Mouse (Mus musculus) heart, embryonic 13.5 days (tissue): Measurements from ENCODE around the gene Neurog1. TPM values are rescaled to one million over a fixed set of nuclear protein-coding genes. Genes with fewer than 3 reads are reported as not detected.
A peak's percentile ranks its signal among the peaks of the same experiment; 100 is the strongest.

Experiments
- ATAC-seq: fragments of 200-750 bp; cut with Nextera tagmentation; 2 replicates; pipeline ENCODE4 v1.8.0; 2017; ENCODE audit warnings: moderate TSS enrichment; ENCODE audit not compliant: insufficient number of reproducible peaks, low FRiP score, low TSS enrichment; ENCODE audit errors: extremely low read depth
- H3K27ac ChIP-seq: fragments of 300-500 bp; sonication (generic); replicated peaks from 2 replicates; pipeline ENCODE4 v1.5.1; 2015; ENCODE audit warnings: moderate library complexity, mild to moderate bottlenecking, inconsistent platforms
- H3K27me3 ChIP-seq: fragments of 300-500 bp; sonication (generic); replicated peaks from 2 replicates; pipeline ENCODE4 v1.6.1; 2015; ENCODE audit warnings: mild to moderate bottlenecking, inconsistent platforms
- H3K36me3 ChIP-seq: fragments of 300-500 bp; sonication (generic); 2 replicates; pipeline ENCODE4 v1.6.1; 2015; ENCODE audit warnings: mild to moderate bottlenecking, inconsistent platforms
- H3K4me1 ChIP-seq: fragments of 300-500 bp; sonication (generic); 2 replicates; pipeline ENCODE4 v1.6.1; 2015; ENCODE audit warnings: inconsistent platforms
- H3K4me2 ChIP-seq: fragments of 300-500 bp; sonication (generic); 2 replicates; pipeline ENCODE4 v1.6.1; 2015; ENCODE audit warnings: inconsistent platforms, mild to moderate bottlenecking, moderate library complexity
- H3K4me3 ChIP-seq: fragments of 300-500 bp; sonication (generic); 2 replicates; pipeline ENCODE4 v1.5.1; 2015; ENCODE audit warnings: moderate library complexity, mild to moderate bottlenecking, inconsistent platforms
- H3K9ac ChIP-seq: fragments of 300-500 bp; sonication (generic); 2 replicates; pipeline ENCODE4 v1.6.1; 2015; ENCODE audit warnings: inconsistent platforms, mild to moderate bottlenecking, moderate library complexity
- H3K9me3 ChIP-seq: fragments of 300-500 bp; sonication (generic); 2 replicates; pipeline ENCODE4 v1.6.1; 2016; ENCODE audit warnings: inconsistent platforms
- WGBS: fragments of 180-500 bp; shearing (Covaris S2); methylation state at CpG from one replicate; pipeline ENCODE4 v1.1.7; 2015; ENCODE audit warnings: mixed read lengths; 5-methylcytosine and 5-hydroxymethylcytosine counted together
- polyA plus RNA-seq: library from polyadenylated mRNA; unstranded; fragments of >200 nt; fragmentation: Nextera tagmentation; extraction: Ambion mirVana; gene quantifications from 2 replicates; pipeline ENCODE4 v1.2.1, GENCODE M21; 2015

The Neurog1 gene
- not detected in 2 replicates for polyA plus RNA-seq

- no peak for ATAC-seq
- peak within 1 kb of the TSS; percentile 30; the same call in 1 of the 2 replicates for H3K9ac ChIP-seq
- 1% methylated on average over 65 of the region's 65 CpGs for WGBS
- H3K4me2 ChIP-seq = peak within 1 kb of the TSS; percentile 68
- peak within 1 kb of the TSS; percentile 44 for H3K4me3 ChIP-seq
- peaks cover 11% of the 10 kb centered on the region for H3K4me1 ChIP-seq
- peaks cover 100% of the 10 kb centered on the region for H3K27me3 ChIP-seq
- no peaks in the 10 kb centered on the region for H3K36me3 ChIP-seq
- no peaks in the 10 kb centered on the region for H3K9me3 ChIP-seq
- no peak within 1 kb of the TSS for H3K27ac ChIP-seq
These were observed at the start of gene Neurog1 for GRCm38 (mm10) chr13:56251924-56252619. Gene Neurog1, minus strand, starts transcription at chr13:56252163.

GRCm38 (mm10) chr13:56299336-56299735 lies 47.4 kb upstream of the Neurog1 start:
- 85% methylated on average over 11 of the region's 11 CpGs for WGBS
- H3K27ac ChIP-seq = no peak overlapping the region
- H3K27me3 ChIP-seq = peaks cover 70% of the 10 kb centered on the region
- no peaks in the 10 kb centered on the region for H3K36me3 ChIP-seq
- no peak for ATAC-seq
- H3K9ac ChIP-seq = no peak overlapping the region
- H3K4me1 ChIP-seq = peaks cover 13% of the 10 kb centered on the region
- H3K9me3 ChIP-seq = no peaks in the 10 kb centered on the region
- H3K4me3 ChIP-seq = no peak overlapping the region
- no peak overlapping the region for H3K4me2 ChIP-seq

GRCm38 (mm10) chr13:56296659-56297020 lies 44.7 kb upstream of the Neurog1 start:
- H3K9ac ChIP-seq = peak overlapping the region; percentile 71; the same call in 1 of the 2 replicates
- WGBS = 9% methylated on average over 8 of the region's 8 CpGs
- ATAC-seq = no peak

GRCm38 (mm10) chr13:56295943-56296658 lies 44.1 kb upstream of the Neurog1 start, which contains the start of gene Cxcl14:
Gene Cxcl14, minus strand, starts transcription at chr13:56296551.
- peak within 1 kb of the TSS; percentile 71 for H3K9ac ChIP-seq
- ATAC-seq = no peak
- no peaks in the 10 kb centered on the region for H3K36me3 ChIP-seq
- peaks cover 88% of the 10 kb centered on the region for H3K27me3 ChIP-seq
- under 1% methylated on average over 62 of the region's 76 CpGs for WGBS
- peak within 1 kb of the TSS; percentile 88 for H3K4me2 ChIP-seq
- peak within 1 kb of the TSS; percentile 58 for H3K4me3 ChIP-seq
- H3K4me1 ChIP-seq = peaks cover 13% of the 10 kb centered on the region
- no peaks in the 10 kb centered on the region for H3K9me3 ChIP-seq
- H3K27ac ChIP-seq = no peak within 1 kb of the TSS

More at GRCm38 (mm10) chr13:56296659-56297020, 44.7 kb upstream of the Neurog1 start:
- peak overlapping the region; percentile 58 for H3K4me3 ChIP-seq
- H3K9me3 ChIP-seq = no peaks in the 10 kb centered on the region
- H3K27ac ChIP-seq = no peak overlapping the region
- H3K36me3 ChIP-seq = no peaks in the 10 kb centered on the region
- H3K4me1 ChIP-seq = peaks cover 13% of the 10 kb centered on the region
- peaks cover 87% of the 10 kb centered on the region for H3K27me3 ChIP-seq
- peak overlapping the region; percentile 88 for H3K4me2 ChIP-seq

GRCm38 (mm10) chr13:56295586-56295942 lies 43.6 kb upstream of the Neurog1 start:
- Histone ChIP-seq H3K9ac (peak overlapping the region; percentile 71), H3K4me1 (peaks cover 13% of the 10 kb centered on the region), H3K36me3 (no peaks in the 10 kb centered on the region), H3K27ac (no peak overlapping the region), H3K4me2 (peak overlapping the region; percentile 88), H3K27me3 (peaks cover 88% of the 10 kb centered on the region), H3K4me3 (peak overlapping the region; percentile 58), H3K9me3 (no peaks in the 10 kb centered on the region)
- 5% methylated on average over 13 of the region's 13 CpGs for WGBS
- ATAC-seq = no peak

- Histone ChIP-seq H3K36me3 (no peaks in the 10 kb centered on the region), H3K9me3 (0 out of 2 replicates have a peak, but pooled peaks cover 2% of the 10 kb centered on the region), H3K4me1 (peaks cover 13% of the 10 kb centered on the region), H3K27me3 (peaks cover 95% of the 10 kb centered on the region), H3K4me2 (0 out of 2 replicates have a peak overlapping the region, but pooled peaks have one; percentile 88), H3K4me3 (peak overlapping the region; percentile 58; the same call in 1 of the 2 replicates), H3K27ac (no peak overlapping the region), H3K9ac (no peak overlapping the region)
- no peak for ATAC-seq
- 5% methylated on average over 10 of the region's 10 CpGs for WGBS
These were observed 42.9 kb upstream of the Neurog1 start for GRCm38 (mm10) chr13:56294908-56295307.

GRCm38 (mm10) chr13:56289998-56290397 lies 38.0 kb upstream of the Neurog1 start:
- no peak overlapping the region for H3K9ac ChIP-seq
- H3K27ac ChIP-seq = no peak overlapping the region
- no peaks in the 10 kb centered on the region for H3K36me3 ChIP-seq
- peaks cover 87% of the 10 kb centered on the region for H3K27me3 ChIP-seq
- H3K4me2 ChIP-seq = no peak overlapping the region
- H3K4me3 ChIP-seq = no peak overlapping the region
- no peak for ATAC-seq
- H3K9me3 ChIP-seq = 0 out of 2 replicates have a peak, but pooled peaks cover 3% of the 10 kb centered on the region
- 75% methylated on average over 6 of the region's 6 CpGs for WGBS
- H3K4me1 ChIP-seq = no peaks in the 10 kb centered on the region

GRCm38 (mm10) chr13:56289261-56289660 lies 37.3 kb upstream of the Neurog1 start:
- ATAC-seq = no peak
- WGBS = 73% methylated on average over 11 of the region's 11 CpGs
- Histone ChIP-seq H3K4me3 (no peak overlapping the region), H3K27ac (no peak overlapping the region), H3K27me3 (peaks cover 80% of the 10 kb centered on the region), H3K4me2 (no peak overlapping the region), H3K9me3 (0 out of 2 replicates have a peak, but pooled peaks cover 3% of the 10 kb centered on the region), H3K9ac (no peak overlapping the region), H3K4me1 (no peaks in the 10 kb centered on the region), H3K36me3 (no peaks in the 10 kb centered on the region)

- Histone ChIP-seq H3K27ac (no peak overlapping the region), H3K9ac (no peak overlapping the region), H3K9me3 (0 out of 2 replicates have a peak, but pooled peaks cover 3% of the 10 kb centered on the region), H3K4me3 (no peak overlapping the region), H3K4me2 (no peak overlapping the region), H3K4me1 (no peaks in the 10 kb centered on the region), H3K27me3 (peaks cover 74% of the 10 kb centered on the region), H3K36me3 (no peaks in the 10 kb centered on the region)
- WGBS = 55% methylated on average over 4 of the region's 4 CpGs
- no peak for ATAC-seq
These were observed 36.6 kb upstream of the Neurog1 start for GRCm38 (mm10) chr13:56288601-56289000.

- Histone ChIP-seq H3K4me2 (no peak overlapping the region), H3K27ac (no peak overlapping the region), H3K4me1 (no peaks in the 10 kb centered on the region), H3K9ac (no peak overlapping the region), H3K27me3 (peaks cover 72% of the 10 kb centered on the region), H3K4me3 (no peak overlapping the region), H3K36me3 (no peaks in the 10 kb centered on the region), H3K9me3 (0 out of 2 replicates have a peak, but pooled peaks cover 3% of the 10 kb centered on the region)
- WGBS = 72% methylated on average over 9 of the region's 9 CpGs
- ATAC-seq = no peak
These were observed 35.1 kb upstream of the Neurog1 start for GRCm38 (mm10) chr13:56287091-56287490.

GRCm38 (mm10) chr13:56283321-56283720 lies 31.4 kb upstream of the Neurog1 start:
- H3K27ac ChIP-seq = no peak overlapping the region
- ATAC-seq = no peak
- H3K4me1 ChIP-seq = no peaks in the 10 kb centered on the region
- H3K9me3 ChIP-seq = no peaks in the 10 kb centered on the region
- H3K4me2 ChIP-seq = no peak overlapping the region
- WGBS = 80% methylated on average over 13 of the region's 13 CpGs
- H3K27me3 ChIP-seq = peaks cover 56% of the 10 kb centered on the region
- no peak overlapping the region for H3K4me3 ChIP-seq
- no peaks in the 10 kb centered on the region for H3K36me3 ChIP-seq
- H3K9ac ChIP-seq = no peak overlapping the region
